Mouse (Mus musculus) hematopoietic stem cell, adult 5-6 weeks (primary cell): ENCODE results near the gene Ccna1. TPM values are rescaled to one million over a fixed set of nuclear protein-coding genes. Genes with fewer than 3 reads are reported as not detected.
A peak's percentile ranks its signal among the peaks of the same experiment; 100 is the strongest.

Experiments used
- ATAC-seq, 2 experiments: fragments of 125-278 bp in 1 of 2; replicated peaks in 1 of 2; 2 replicates each; pipeline ENCODE4 v1.8.0; 2016 to 2017; ENCODE audit warnings: inconsistent platforms in 2 of 2, mild to moderate bottlenecking in 2 of 2, moderate number of reproducible peaks in 2 of 2, low read depth in 1 of 2, moderate TSS enrichment in 1 of 2; ENCODE audit not compliant: low FRiP score in 2 of 2, poor library complexity in 2 of 2, severe bottlenecking in 2 of 2, insufficient read depth in 1 of 2, low TSS enrichment in 1 of 2
- total RNA-seq: library from RNA; stranded (forward); fragments of 172-1452, 232-1000 nt; gene quantifications from 2 replicates; pipeline ENCODE4 v1.2.3, GENCODE M21; 2017

The Ccna1 gene
- total RNA-seq, 1 experiment from 2014 or later = not detected

- ATAC-seq = no peak
Observed at GRCm38 (mm10) chr3:55074576-55075293, 19.4 kb upstream of the Ccna1 start.

GRCm38 (mm10) chr3:55067791-55068434 is 12.6 kb upstream of the Ccna1 start:
- no peak for ATAC-seq

- no peak for ATAC-seq
Observed at GRCm38 (mm10) chr3:55066666-55067023, 11.3 kb upstream of the Ccna1 start.

GRCm38 (mm10) chr3:55065738-55066665 is 10.7 kb upstream of the Ccna1 start:
- ATAC-seq = peak; percentile 17 to 51; a peak in 1 of 4 replicates

GRCm38 (mm10) chr3:55064396-55064795 is 9.1 kb upstream of the Ccna1 start:
- ATAC-seq = peak; percentile 72 to 80

GRCm38 (mm10) chr3:55062653-55063052 is 7.4 kb upstream of the Ccna1 start:
- ATAC-seq = no peak

- ATAC-seq = no peak
Observed at GRCm38 (mm10) chr3:55056376-55056775, 1.1 kb upstream of the Ccna1 start.

GRCm38 (mm10) chr3:55055747-55056120 is 433 bp upstream of the Ccna1 start:
- no peak for ATAC-seq

- no peak for ATAC-seq
Observed at GRCm38 (mm10) chr3:55054231-55054630, 1.1 kb downstream of the Ccna1 start.

- no peak for ATAC-seq
Observed at GRCm38 (mm10) chr3:55044601-55045370, 10.5 kb downstream of the Ccna1 start.

- peak in 1 of 2 experiments; percentile 48; a peak in 1 of 4 replicates for ATAC-seq
Observed at GRCm38 (mm10) chr3:55037608-55038007, 17.7 kb downstream of the Ccna1 start.

- no peak for ATAC-seq
Observed at GRCm38 (mm10) chr3:55027271-55027840, 27.9 kb downstream of the Ccna1 start.

GRCm38 (mm10) chr3:55025502-55025901 is 29.8 kb downstream of the Ccna1 start:
- ATAC-seq = no peak

- no peak for ATAC-seq
Observed at GRCm38 (mm10) chr3:55023347-55023746, 32.0 kb downstream of the Ccna1 start.

GRCm38 (mm10) chr3:55022247-55022646 is 33.1 kb downstream of the Ccna1 start:
- no peak for ATAC-seq

- no peak for ATAC-seq
Observed at GRCm38 (mm10) chr3:55012536-55012935, 42.8 kb downstream of the Ccna1 start.

- no peak for ATAC-seq
Observed at GRCm38 (mm10) chr3:55011681-55012080, 43.6 kb downstream of the Ccna1 start.
